In genomic region chr17:88064347-88065030, GRCm38 (mm10) we compare ENCODE assay signal across 8 mouse cellular contexts. TPM values are rescaled to one million over a fixed set of nuclear protein-coding genes. Genes with fewer than 3 reads are reported as not detected.
DNase-seq lines count a peak whose midpoint lies in the region; ATAC-seq and TF ChIP-seq lines count a peak whose summit lies in the region.

No protein-coding gene starts in this region.

- H3K27ac ChIP-seq in intestine, postnatal 0 days (ENCODE audit: low read depth, low read length), result peak overlapping the region; percentile 100
- H3K27ac ChIP-seq in limb, embryonic 10.5 days, result peak overlapping the region; percentile 100
- peak overlapping the region; percentile 99 for H3K27ac ChIP-seq in midbrain, embryonic 11.5 days (ENCODE audit: low read depth, low read length)

- H3K4me3 ChIP-seq in intestine, postnatal 0 days (ENCODE audit: low read depth, low read length), result peak overlapping the region; percentile 72
- peak overlapping the region; percentile 99 for H3K4me3 ChIP-seq in limb, embryonic 10.5 days
- peak overlapping the region; percentile 100 for H3K4me3 ChIP-seq in midbrain, embryonic 11.5 days (ENCODE audit: low read depth, low read length)

- no peaks in the 10 kb centered on the region for H3K27me3 ChIP-seq in intestine, postnatal 0 days (replicated peaks; ENCODE audit: control insufficient read depth, insufficient read depth, low read length)
- no peaks in the 10 kb centered on the region for H3K27me3 ChIP-seq in limb, embryonic 10.5 days (ENCODE audit: low read depth, poor library complexity, severe bottlenecking)
- H3K27me3 ChIP-seq in midbrain, embryonic 11.5 days (ENCODE audit: control insufficient read depth, insufficient read depth, low read length), result no peaks in the 10 kb centered on the region

- no peaks in the 10 kb centered on the region for H3K36me3 ChIP-seq in intestine, postnatal 0 days (ENCODE audit: control insufficient read depth, insufficient read depth)
- H3K36me3 ChIP-seq in limb, embryonic 10.5 days, result 0 out of 2 replicates have a peak, but pooled peaks cover 6% of the 10 kb centered on the region
- no peaks in the 10 kb centered on the region for H3K36me3 ChIP-seq in midbrain, embryonic 11.5 days (ENCODE audit: control insufficient read depth, insufficient read depth, low read length)

- no peaks in the 10 kb centered on the region for H3K4me1 ChIP-seq in intestine, postnatal 0 days (replicated peaks; ENCODE audit: control insufficient read depth, insufficient read depth, low read length)
- peaks cover 11% of the 10 kb centered on the region for H3K4me1 ChIP-seq in limb, embryonic 10.5 days
- peaks cover 9% of the 10 kb centered on the region for H3K4me1 ChIP-seq in midbrain, embryonic 11.5 days (ENCODE audit: control insufficient read depth, insufficient read depth, low read length)

- peak overlapping the region; percentile 80 for H3K4me2 ChIP-seq in intestine, postnatal 0 days (replicated peaks; ENCODE audit: low read depth)
- H3K4me2 ChIP-seq in midbrain, embryonic 11.5 days, result peak overlapping the region; percentile 81

- peak overlapping the region; percentile 99 for H3K9ac ChIP-seq in intestine, postnatal 0 days (ENCODE audit: low read depth, low read length)
- H3K9ac ChIP-seq in midbrain, embryonic 11.5 days (ENCODE audit: low read length), result peak overlapping the region; percentile 100

- ATAC-seq in granulocyte monocyte progenitor cell, adult 5-6 weeks (replicated peaks; ENCODE audit: poor library complexity, severe bottlenecking), result peak; percentile 16
- peak; percentile 31 for ATAC-seq in intestine, postnatal 0 days
- ATAC-seq in midbrain, embryonic 11.5 days (ENCODE audit: low FRiP score), result peak; percentile 36

- no peak for TF ChIP-seq CTCF in intestine, postnatal 0 days (IDR thresholded peaks at IDR 0.05; ENCODE audit: low read depth)

- H3K9me3 ChIP-seq in intestine, postnatal 0 days (ENCODE audit: control insufficient read depth), result no peaks in the 10 kb centered on the region
- H3K9me3 ChIP-seq in limb, embryonic 10.5 days (replicated peaks), result no peaks in the 10 kb centered on the region
- H3K9me3 ChIP-seq in midbrain, embryonic 11.5 days (ENCODE audit: control insufficient read depth, low read length), result no peaks in the 10 kb centered on the region

- under 1% methylated on average over 30 of the region's 67 CpGs for WGBS in intestine, postnatal 0 days
- under 1% methylated on average over 61 of the region's 67 CpGs for WGBS in limb, embryonic 10.5 days
- under 1% methylated on average over 43 of the region's 67 CpGs for WGBS in midbrain, embryonic 11.5 days

- peak; percentile 36 for DNase-seq in gastrocnemius, adult 18-20 months (ENCODE audit: low spot score)
- DNase-seq in gastrocnemius, postnatal 10 days, result no peak
- DNase-seq in embryo, embryonic 10.5 days (ENCODE audit: low spot score), result peak; percentile 39
- peak; percentile 73 for DNase-seq in limb, embryonic 10.5 days (ENCODE audit: low spot score)
- DNase-seq in midbrain, embryonic 11.5 days (ENCODE audit: low spot score, missing footprints), result peak; percentile 95
- DNase-seq in spleen, adult 18-20 months, result peak; percentile 73 to 80

RNA-seq across cellular contexts. Expression of gene Fbxo11, which starts 0.6 kb away (rescaled TPM):
- total RNA-seq in gastrocnemius, adult 18-20 months (2021), result 10 to 100 TPM; 32.9 to 39.2 TPM
- 10 to 100 TPM; 37.7 to 50.5 TPM for total RNA-seq in gastrocnemius, postnatal 10 days (2021)
- 22.0 and 23.1 TPM in 2 replicates for total RNA-seq in granulocyte monocyte progenitor cell, adult 5-6 weeks (2014; fragmentation: Nextera tagmentation)
- total RNA-seq in granulocyte monocyte progenitor cell, adult 5-6 weeks (2017), result 17.5 and 24.6 TPM in 2 replicates
- polyA plus RNA-seq in intestine, postnatal 0 days (2015; fragmentation: Nextera tagmentation; extraction: Ambion mirVana), result 8.5 and 9.3 TPM in 2 replicates
- 15.5 and 18.0 TPM in 2 replicates for polyA plus RNA-seq in limb, embryonic 10.5 days (2016; fragmentation: Nextera tagmentation; extraction: Ambion mirVana)
- polyA plus RNA-seq in midbrain, embryonic 11.5 days (2014; fragmentation: Nextera tagmentation; extraction: Ambion mirVana), result 39.0 and 41.2 TPM in 2 replicates
